Mouse (Mus musculus) kidney, embryonic 14.5 days (tissue): ENCODE data around the gene Fgd1. TPM values are rescaled to one million over a fixed set of nuclear protein-coding genes. Genes with fewer than 3 reads are reported as not detected.
A peak's percentile ranks its signal among the peaks of the same experiment; 100 is the strongest.

Experiments
- ATAC-seq: fragments of 200-750 bp; cut with Nextera tagmentation; 2 replicates; pipeline ENCODE4 v1.8.0; 2017; ENCODE audit warnings: moderate number of reproducible peaks, mild to moderate bottlenecking, moderate TSS enrichment, moderate library complexity; ENCODE audit not compliant: low FRiP score, low TSS enrichment
- H3K27ac ChIP-seq: fragments of 300-500 bp; sonication (generic); 2 replicates; pipeline ENCODE4 v1.5.1; 2014; ENCODE audit warnings: low read depth, mild to moderate bottlenecking, low read length, moderate library complexity, mixed read lengths
- H3K27me3 ChIP-seq: fragments of 300-500 bp; sonication (generic); 2 replicates; pipeline ENCODE4 v1.6.1; 2014; ENCODE audit warnings: mild to moderate bottlenecking, low read length; ENCODE audit not compliant: control insufficient read depth, insufficient read depth
- H3K36me3 ChIP-seq: fragments of 300-500 bp; sonication (generic); 2 replicates; pipeline ENCODE4 v1.6.1; 2014; ENCODE audit warnings: low read length, mixed read lengths; ENCODE audit not compliant: control insufficient read depth, insufficient read depth
- H3K4me1 ChIP-seq: fragments of 300-500 bp; sonication (generic); 2 replicates; pipeline ENCODE4 v1.6.1; 2014; ENCODE audit warnings: low read length, mixed read lengths; ENCODE audit not compliant: control insufficient read depth, insufficient read depth
- H3K4me2 ChIP-seq: fragments of 300-500 bp; sonication (generic); replicated peaks from 2 replicates; pipeline ENCODE4 v1.6.1; 2014; ENCODE audit warnings: low read depth, mild to moderate bottlenecking, low read length
- H3K4me3 ChIP-seq: fragments of 300-500 bp; sonication (generic); 2 replicates; pipeline ENCODE4 v1.5.1; 2014; ENCODE audit warnings: mild to moderate bottlenecking, low read length
- H3K9ac ChIP-seq: fragments of 300-500 bp; sonication (generic); 2 replicates; pipeline ENCODE4 v1.6.1; 2014; ENCODE audit warnings: low read depth, mild to moderate bottlenecking, low read length, moderate library complexity
- H3K9me3 ChIP-seq: fragments of 300-500 bp; sonication (generic); 2 replicates; pipeline ENCODE4 v1.6.1; 2016; ENCODE audit warnings: low read length; ENCODE audit not compliant: control insufficient read depth
- WGBS: fragments of 180-500 bp; shearing (Covaris S2); extraction: QIAGEN DNeasy Blood & Tissue Kit; methylation state at CpG from one replicate; pipeline ENCODE4 v1.1.7; 2014; 5-methylcytosine and 5-hydroxymethylcytosine counted together
- polyA plus RNA-seq: library from polyadenylated mRNA; unstranded; fragments of >200 nt; fragmentation: Nextera tagmentation; extraction: Ambion mirVana; gene quantifications from 2 replicates; pipeline ENCODE4 v1.2.1, GENCODE M21; 2014

The Fgd1 gene
- polyA plus RNA-seq, 1 experiment from 2014 or later: 18.2 TPM

DNA sequence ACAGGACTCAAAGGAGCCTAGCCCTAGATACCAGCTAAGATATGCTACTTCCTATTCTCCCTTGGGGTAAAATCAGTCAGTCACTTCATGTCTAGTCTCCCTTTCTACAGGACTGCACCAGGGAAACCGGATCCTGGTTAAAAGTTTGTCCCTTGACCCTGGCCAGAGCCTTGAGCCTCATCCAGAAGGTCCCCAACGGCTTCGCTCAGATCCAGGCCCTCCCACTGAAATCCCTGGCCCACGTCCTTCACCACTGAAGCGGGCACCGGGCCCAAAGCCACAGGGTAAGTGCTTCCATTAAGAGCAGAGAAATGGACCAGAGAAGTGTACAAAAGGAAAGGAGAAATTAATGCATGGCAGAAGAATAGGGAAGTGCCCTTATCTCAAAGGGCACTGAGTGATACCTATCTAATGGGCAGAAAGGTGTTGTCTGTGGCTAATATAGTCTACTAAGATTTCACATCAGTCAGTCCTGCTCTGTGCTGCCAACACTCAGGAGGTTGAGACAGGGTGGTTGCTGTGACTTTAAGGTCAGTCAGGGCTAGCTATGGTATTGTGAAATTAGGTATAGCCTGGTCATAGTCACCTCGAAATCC, 20.2 kb downstream of the Fgd1 start:
- Histone ChIP-seq H3K27me3 (no peaks in the 10 kb centered on the region), H3K9me3 (no peaks in the 10 kb centered on the region), H3K9ac (no peak overlapping the region), H3K27ac (no peak overlapping the region), H3K4me3 (no peak overlapping the region), H3K4me2 (no peak overlapping the region), H3K4me1 (no peaks in the 10 kb centered on the region), H3K36me3 (peaks cover 23% of the 10 kb centered on the region; the same call in 1 of the 2 replicates)
- no peak for ATAC-seq
- WGBS: 77% methylated on average over 7 of the region's 7 CpGs

DNA sequence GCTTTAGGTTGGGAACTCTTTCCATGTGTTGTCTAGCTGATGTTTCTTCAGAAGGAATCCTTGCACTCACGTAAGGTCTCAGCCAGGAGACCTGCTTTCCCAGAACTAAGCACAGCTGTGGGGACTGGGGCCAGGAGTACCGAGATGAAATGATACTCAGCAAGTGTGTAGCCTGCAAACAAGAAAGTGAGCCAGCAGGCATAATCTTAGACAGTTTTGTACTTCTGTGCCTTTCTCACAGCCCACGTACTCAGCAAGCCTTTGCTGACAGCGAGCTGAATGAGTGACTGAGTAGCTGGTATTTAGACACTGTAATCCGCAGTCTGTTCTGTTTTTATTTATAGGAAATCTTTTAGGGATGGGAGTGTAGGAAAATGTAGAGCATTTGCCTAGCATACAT, 21.9 kb downstream of the Fgd1 start:
- Histone ChIP-seq H3K27me3 (no peaks in the 10 kb centered on the region), H3K4me1 (no peaks in the 10 kb centered on the region), H3K36me3 (peaks cover 33% of the 10 kb centered on the region; the same call in 1 of the 2 replicates), H3K4me2 (no peak overlapping the region), H3K27ac (no peak overlapping the region), H3K9me3 (no peaks in the 10 kb centered on the region), H3K4me3 (no peak overlapping the region), H3K9ac (no peak overlapping the region)
- 93% methylated on average over 5 of the region's 5 CpGs for WGBS
- no peak for ATAC-seq

DNA sequence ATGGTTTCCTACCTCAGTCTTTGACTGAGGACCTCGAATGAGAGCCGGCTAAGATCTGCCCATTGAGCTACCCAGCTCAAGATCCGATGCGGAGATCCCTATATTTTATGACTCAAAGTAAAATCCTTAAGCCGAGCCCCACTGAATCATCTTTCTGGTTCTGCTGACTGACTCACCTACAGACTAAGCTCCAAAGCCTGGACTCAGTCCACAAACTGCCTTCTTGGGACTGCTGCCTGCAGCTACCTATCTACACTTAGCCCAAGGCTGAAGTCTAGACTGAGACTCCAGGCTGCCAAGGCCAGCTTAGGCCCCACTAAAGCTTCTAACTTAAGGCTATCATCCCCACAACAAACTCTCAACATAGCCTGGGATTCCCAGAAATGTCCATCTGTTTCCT, 30.1 kb downstream of the Fgd1 start:
- H3K4me1 ChIP-seq: no peaks in the 10 kb centered on the region
- H3K27ac ChIP-seq: no peak overlapping the region
- no peaks in the 10 kb centered on the region for H3K27me3 ChIP-seq
- no peak overlapping the region for H3K9ac ChIP-seq
- peaks cover 25% of the 10 kb centered on the region; the same call in 1 of the 2 replicates for H3K36me3 ChIP-seq
- H3K4me3 ChIP-seq: no peak overlapping the region
- H3K4me2 ChIP-seq: no peak overlapping the region
- no peaks in the 10 kb centered on the region for H3K9me3 ChIP-seq
- ATAC-seq: no peak
- 88% methylated on average over 5 of the region's 5 CpGs for WGBS

DNA sequence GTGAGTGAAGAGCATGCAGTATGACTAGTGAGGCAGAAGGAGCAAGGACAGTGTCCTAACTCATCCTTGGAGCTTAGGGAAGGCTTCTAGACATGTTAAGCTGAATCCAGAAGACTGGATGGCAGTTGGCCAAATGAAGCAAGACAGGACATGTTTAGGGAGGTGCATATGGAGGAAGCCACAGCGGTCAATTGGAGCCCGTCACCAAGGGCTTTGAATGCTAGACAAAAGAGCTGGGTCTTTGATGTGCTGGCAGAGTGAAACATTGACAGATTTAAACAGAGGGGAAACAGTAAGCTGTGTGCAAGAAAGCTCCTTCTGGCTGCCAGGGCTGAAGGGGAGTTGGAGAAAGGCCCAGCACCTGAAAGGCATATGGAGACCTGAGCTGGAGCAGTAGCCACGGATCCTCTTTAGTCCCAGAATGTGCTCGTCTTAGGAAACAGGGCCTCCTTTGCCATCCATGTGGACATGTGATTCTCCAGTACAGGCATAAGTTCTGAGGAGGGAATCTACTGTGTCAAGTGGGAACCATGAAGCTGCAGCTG, 31.1 kb downstream of the Fgd1 start:
- no peak for ATAC-seq
- peaks cover 22% of the 10 kb centered on the region; the same call in 1 of the 2 replicates for H3K36me3 ChIP-seq

DNA sequence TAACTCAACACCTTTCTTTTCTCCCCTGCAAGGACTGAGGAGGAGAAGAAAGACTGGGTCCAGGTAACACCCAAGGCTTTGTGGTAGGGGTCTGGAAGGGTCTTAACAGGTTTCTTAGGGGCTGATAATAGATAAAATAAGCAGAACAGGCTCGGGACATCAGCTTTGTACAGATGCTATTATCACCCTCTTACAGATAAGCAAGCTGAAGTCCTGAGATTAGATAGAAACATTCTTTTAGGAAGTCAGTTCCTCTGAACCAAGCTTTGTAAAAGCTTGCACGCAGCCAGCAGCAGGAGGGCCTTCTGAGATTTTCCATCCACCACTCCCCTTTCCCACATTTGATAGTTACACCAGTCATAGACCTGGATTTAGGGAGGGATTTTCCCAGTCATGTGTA, 39.6 kb downstream of the Fgd1 start:
- Histone ChIP-seq H3K9me3 (no peaks in the 10 kb centered on the region), H3K27me3 (peaks cover 3% of the 10 kb centered on the region; the same call in 1 of the 2 replicates), H3K9ac (no peak overlapping the region), H3K4me1 (no peaks in the 10 kb centered on the region), H3K4me3 (no peak overlapping the region), H3K27ac (no peak overlapping the region), H3K4me2 (no peak overlapping the region), H3K36me3 (peaks cover 37% of the 10 kb centered on the region)
- 84% methylated on average over 2 of the region's 2 CpGs for WGBS
- no peak for ATAC-seq

More for the DNA sequence above, 31.1 kb downstream of the Fgd1 start:
- no peak overlapping the region for H3K4me3 ChIP-seq
- H3K27me3 ChIP-seq: no peaks in the 10 kb centered on the region
- no peaks in the 10 kb centered on the region for H3K9me3 ChIP-seq
- no peak overlapping the region for H3K4me2 ChIP-seq
- no peaks in the 10 kb centered on the region for H3K4me1 ChIP-seq
- H3K27ac ChIP-seq: no peak overlapping the region
- whole genome bisulfite sequencing: 84% methylated on average over 4 of the region's 4 CpGs
- H3K9ac ChIP-seq: no peak overlapping the region

DNA sequence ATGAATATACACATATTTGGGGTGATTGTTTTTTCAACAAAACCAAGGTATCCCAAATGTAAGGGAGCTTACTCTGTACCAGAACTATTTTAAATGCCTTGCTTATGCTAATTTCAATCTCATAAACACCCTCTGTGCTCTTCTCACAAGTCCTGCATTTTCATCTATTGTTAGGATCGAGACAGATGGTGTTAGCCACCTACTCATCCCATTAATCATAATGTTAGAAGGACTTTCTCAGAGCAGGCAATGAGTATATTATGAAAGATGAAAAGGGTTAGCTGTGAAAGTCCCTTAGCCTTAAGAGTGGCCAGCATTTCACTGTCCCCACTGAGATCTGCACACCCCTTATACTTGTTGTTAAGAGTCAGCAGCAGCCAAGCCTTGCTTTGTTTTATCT, 41.5 kb downstream of the Fgd1 start:
- H3K9me3 ChIP-seq: no peaks in the 10 kb centered on the region
- no peak overlapping the region for H3K4me2 ChIP-seq
- no peak for ATAC-seq
- no peaks in the 10 kb centered on the region for H3K4me1 ChIP-seq
- no peak overlapping the region for H3K9ac ChIP-seq
- peaks cover 42% of the 10 kb centered on the region for H3K36me3 ChIP-seq
- H3K27ac ChIP-seq: no peak overlapping the region
- no peak overlapping the region for H3K4me3 ChIP-seq
- WGBS: 64% methylated on average over 1 of the region's 1 CpGs
- H3K27me3 ChIP-seq: peaks cover 3% of the 10 kb centered on the region; the same call in 1 of the 2 replicates

DNA sequence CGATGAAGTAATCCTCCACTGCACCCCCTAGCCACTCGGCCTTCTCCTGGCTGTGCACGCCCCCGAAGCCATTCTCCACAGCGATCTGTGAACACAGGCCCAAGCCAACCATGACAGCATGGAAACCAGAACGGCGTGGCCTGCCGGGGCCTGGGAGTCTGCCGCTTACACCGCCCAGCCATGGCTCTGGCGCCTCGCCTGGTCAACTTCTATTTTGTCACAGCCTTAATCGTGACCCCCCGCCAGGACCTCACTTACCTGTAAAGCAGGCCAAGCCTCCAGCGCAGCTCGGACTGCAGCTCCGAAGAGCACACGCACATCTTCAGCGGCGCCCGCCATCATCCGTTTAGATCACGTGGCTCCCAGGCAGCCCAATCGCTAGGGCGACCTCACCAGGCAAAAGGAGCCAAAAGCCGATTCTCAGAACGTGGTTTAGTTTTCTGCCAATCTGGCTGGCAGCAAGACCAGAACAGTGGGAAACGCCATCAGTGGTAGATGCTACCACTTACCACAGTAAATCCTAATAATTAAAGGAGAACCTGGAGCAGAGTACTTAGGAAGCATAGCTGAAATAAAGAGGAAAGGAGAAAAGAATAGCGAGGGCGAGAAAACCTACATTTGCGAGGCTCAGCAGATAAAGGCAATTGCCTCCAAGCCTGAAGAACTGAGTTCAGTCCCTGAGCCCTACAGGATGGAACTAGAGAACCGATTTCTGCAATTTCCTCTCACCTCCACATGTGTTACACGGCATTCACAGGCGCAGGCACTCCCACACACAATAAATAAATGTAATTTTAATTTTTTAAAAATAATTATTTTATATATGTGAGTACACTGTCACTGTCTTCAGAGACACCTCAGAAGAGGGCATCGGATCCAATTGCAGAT, 50.5 kb downstream of the Fgd1 start, which contains the start of gene Tsr2:
Tsr2 (minus strand) TSS at position 373 of the 888 bp plus-strand sequence.
- Histone ChIP-seq H3K9me3 (no peaks in the 10 kb centered on the region), H3K4me1 (no peaks in the 10 kb centered on the region), H3K9ac (peak within 1 kb of the TSS; percentile 62), H3K4me2 (peak within 1 kb of the TSS; percentile 36), H3K27me3 (no peaks in the 10 kb centered on the region), H3K36me3 (no peaks in the 10 kb centered on the region), H3K27ac (peak within 1 kb of the TSS; percentile 26; the same call in 1 of the 2 replicates), H3K4me3 (peak within 1 kb of the TSS; percentile 63)
- 38% methylated on average over 35 of the region's 35 CpGs for WGBS
- peak; percentile 95 for ATAC-seq

DNA sequence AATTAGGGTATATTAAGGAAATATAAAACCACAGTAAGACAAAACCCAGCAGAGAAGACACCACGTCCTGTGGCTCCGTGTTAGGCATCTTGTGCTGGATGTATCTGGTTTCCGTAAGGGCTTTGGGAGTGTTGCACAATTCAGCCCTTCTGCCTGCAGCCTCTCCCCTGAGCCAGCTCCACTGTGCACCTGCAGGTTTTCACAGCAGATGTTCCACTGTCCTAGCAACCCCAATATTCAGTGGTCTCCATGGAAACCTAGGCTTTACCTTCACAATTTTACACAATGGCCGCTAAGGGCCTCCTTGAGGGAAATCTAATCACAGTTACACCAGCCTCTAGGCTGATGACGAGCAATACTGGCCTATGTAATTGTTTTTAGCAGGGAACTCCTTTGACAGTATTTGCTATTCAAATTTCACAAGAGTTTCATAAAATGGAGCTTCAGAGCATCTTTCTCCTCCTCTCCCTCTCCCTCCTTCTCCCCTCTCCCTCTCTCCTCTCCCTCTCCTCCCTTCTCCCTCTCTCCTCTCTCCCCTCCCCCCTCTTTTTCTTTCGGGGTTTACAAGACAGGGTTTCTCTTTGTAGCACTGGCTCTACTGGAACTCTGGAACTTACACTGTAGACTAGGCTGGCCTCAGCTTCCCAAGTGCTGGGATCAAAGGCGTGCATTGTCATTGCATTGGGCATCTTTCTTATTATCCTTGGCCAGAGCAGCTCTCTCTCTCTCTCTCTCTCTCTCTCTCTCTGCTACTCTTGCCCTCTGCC, 61.5 kb downstream of the Fgd1 start:
- whole genome bisulfite sequencing: 63% methylated on average over 7 of the region's 7 CpGs
- no peak for ATAC-seq
- no peak overlapping the region for H3K27ac ChIP-seq

More for the DNA sequence above, 61.5 kb downstream of the Fgd1 start:
- H3K27me3 ChIP-seq: no peaks in the 10 kb centered on the region
- H3K36me3 ChIP-seq: no peaks in the 10 kb centered on the region
- H3K4me2 ChIP-seq: no peak overlapping the region
- no peaks in the 10 kb centered on the region for H3K9me3 ChIP-seq
- H3K4me3 ChIP-seq: no peak overlapping the region
- no peaks in the 10 kb centered on the region for H3K4me1 ChIP-seq
- H3K9ac ChIP-seq: no peak overlapping the region
